Mouse (Mus musculus): Measurements from ENCODE around the gene Pcolce2. TPM values are rescaled to one million over a fixed set of nuclear protein-coding genes. Genes with fewer than 3 reads are reported as not detected.

Pcolce2 gene
- polyA plus RNA-seq, 1 experiment = 31.5 TPM

DNA sequence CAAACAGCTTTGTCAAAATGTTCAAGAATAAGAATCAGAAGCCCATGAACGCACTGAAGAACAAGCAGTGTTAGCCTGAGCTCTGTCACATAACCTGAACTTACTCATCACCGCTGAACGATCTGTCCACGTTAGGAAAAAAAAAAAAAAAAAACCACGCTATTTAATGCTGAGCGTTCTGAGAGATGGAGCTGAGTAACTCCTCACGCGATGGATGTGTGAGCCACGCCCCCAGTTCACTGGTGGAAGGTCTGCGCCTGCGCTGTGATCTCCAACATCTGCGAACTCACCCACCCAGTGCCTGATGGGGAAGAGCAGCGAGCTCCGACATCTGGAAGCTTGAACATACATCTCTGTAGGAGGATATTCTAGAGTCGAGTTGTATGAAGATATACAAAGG is 57.6 kb downstream of the Pcolce2 start:
- Histone ChIP-seq H3K4me1 (ENCODE audit: control insufficient read depth, insufficient read depth, low read length) (no peaks in the 10 kb centered on the region), H3K4me3 (replicated peaks; ENCODE audit: extremely low read depth, low read depth, low read length) (no peak overlapping the region)
- DNase-seq = no peak
- no peak for TF ChIP-seq CTCF (IDR thresholded peaks at IDR 0.05; ENCODE audit: insufficient read depth, low read length)
- TF ChIP-seq POLR2A (IDR thresholded peaks at IDR 0.05; ENCODE audit: borderline replicate concordance, extremely low read depth, low read depth, low read length) = no peak
- WGBS = 84% methylated on average over 15 of the region's 15 CpGs

DNA sequence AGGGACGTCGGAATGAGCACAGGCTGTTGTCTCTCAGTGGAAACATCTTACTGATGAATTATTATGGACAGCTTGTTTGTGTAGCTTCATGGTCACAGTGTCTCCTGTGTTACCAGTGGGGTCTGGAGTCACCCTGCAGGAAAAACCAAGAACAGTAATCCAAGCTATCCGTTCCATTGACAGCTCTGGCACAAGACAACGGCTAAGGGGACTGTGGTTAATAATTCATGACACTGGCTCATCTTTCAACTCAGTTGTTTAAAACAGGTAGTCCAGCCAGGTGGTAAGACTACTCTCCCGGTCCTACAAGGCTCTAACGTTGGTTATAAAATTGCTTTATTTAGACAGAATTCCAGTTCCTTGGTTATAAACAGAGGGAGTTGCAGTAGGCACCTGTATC is 59.2 kb downstream of the Pcolce2 start:
- Histone ChIP-seq H3K4me1 (ENCODE audit: control insufficient read depth, insufficient read depth, low read length) (no peaks in the 10 kb centered on the region), H3K4me3 (replicated peaks; ENCODE audit: extremely low read depth, low read depth, low read length) (no peak overlapping the region)
- WGBS = 61% methylated on average over 6 of the region's 6 CpGs
- DNase-seq = no peak
- TF ChIP-seq CTCF (IDR thresholded peaks at IDR 0.05; ENCODE audit: insufficient read depth, low read length) (no peak), POLR2A (IDR thresholded peaks at IDR 0.05; ENCODE audit: borderline replicate concordance, extremely low read depth, low read depth, low read length) (no peak)

DNA sequence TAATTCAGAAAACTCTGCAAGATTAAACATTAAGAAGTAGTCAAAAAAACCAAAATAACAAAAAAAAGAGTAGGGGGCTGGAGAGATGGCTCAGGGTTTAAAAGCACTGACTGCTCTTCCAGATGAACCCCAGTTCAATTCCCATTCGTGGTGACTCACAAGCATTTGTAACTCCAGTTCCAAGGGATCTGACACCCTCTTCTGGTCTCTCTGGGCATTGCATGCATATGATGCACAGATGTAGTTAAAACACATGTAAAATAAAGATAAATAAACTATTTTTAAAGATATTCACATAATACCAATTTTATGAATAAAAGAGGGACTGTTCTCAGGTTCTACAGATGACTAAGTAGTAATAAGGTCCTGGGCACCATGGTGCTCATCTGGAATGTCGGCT is 60.4 kb downstream of the Pcolce2 start:
- Histone ChIP-seq H3K4me3 (replicated peaks; ENCODE audit: extremely low read depth, low read depth, low read length) (no peak overlapping the region), H3K4me1 (ENCODE audit: control insufficient read depth, insufficient read depth, low read length) (no peaks in the 10 kb centered on the region)
- DNase-seq = no peak
- 49% methylated on average over 2 of the region's 2 CpGs for WGBS
- TF ChIP-seq POLR2A (IDR thresholded peaks at IDR 0.05; ENCODE audit: borderline replicate concordance, extremely low read depth, low read depth, low read length) (no peak), CTCF (IDR thresholded peaks at IDR 0.05; ENCODE audit: insufficient read depth, low read length) (no peak)

DNA sequence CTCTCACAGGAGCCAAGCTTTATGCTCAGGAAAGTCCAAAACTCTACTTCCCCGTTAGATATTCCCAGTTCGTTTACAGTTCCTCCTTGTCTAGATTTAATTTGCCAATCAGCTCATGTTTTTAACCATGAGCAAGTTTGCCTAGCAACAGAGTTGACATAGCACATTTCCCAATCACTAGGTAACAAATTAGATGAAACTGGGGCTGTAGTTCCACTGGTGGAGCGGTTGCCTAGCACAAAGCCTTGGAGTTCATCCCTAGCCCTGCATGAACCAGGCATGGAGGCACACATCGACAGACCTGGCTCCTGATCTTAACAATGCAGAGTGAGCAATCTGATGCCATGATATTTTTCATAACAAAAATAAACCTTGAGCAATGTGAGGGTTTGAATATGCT is 61.9 kb downstream of the Pcolce2 start:
- 54% methylated on average over 4 of the region's 4 CpGs for WGBS
- Histone ChIP-seq H3K4me1 (ENCODE audit: control insufficient read depth, insufficient read depth, low read length) (no peaks in the 10 kb centered on the region), H3K4me3 (replicated peaks; ENCODE audit: extremely low read depth, low read depth, low read length) (no peak overlapping the region)
- no peak for TF ChIP-seq CTCF (IDR thresholded peaks at IDR 0.05; ENCODE audit: insufficient read depth, low read length)
- TF ChIP-seq POLR2A (IDR thresholded peaks at IDR 0.05; ENCODE audit: borderline replicate concordance, extremely low read depth, low read depth, low read length) = no peak
- no peak for DNase-seq

DNA sequence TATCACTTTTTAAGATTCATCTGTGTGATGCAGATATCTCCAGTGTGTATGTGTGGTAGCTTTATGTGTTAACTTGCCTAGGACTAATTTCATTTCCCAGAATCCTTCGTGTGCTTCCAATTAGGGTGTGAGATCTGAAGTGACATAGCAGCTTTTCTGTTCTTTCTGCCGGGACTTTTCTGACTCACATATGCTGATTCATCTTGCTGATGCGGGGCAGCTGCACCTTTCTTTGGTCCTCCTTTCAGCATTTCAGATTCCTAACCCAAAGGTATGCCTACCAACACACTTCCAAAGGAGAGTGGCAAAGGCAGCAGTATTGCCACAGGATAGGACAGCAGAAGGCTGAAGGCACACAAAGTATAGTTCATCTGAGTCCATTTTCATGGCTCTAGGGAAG is 66.7 kb downstream of the Pcolce2 start:
- TF ChIP-seq CTCF (IDR thresholded peaks at IDR 0.05; ENCODE audit: insufficient read depth, low read length) (no peak), POLR2A (IDR thresholded peaks at IDR 0.05; ENCODE audit: borderline replicate concordance, extremely low read depth, low read depth, low read length) (no peak)
- Histone ChIP-seq H3K4me1 (ENCODE audit: control insufficient read depth, insufficient read depth, low read length) (no peaks in the 10 kb centered on the region), H3K4me3 (replicated peaks; ENCODE audit: extremely low read depth, low read depth, low read length) (no peak overlapping the region)
- 66% methylated on average over 3 of the region's 3 CpGs for WGBS
- no peak for DNase-seq

DNA sequence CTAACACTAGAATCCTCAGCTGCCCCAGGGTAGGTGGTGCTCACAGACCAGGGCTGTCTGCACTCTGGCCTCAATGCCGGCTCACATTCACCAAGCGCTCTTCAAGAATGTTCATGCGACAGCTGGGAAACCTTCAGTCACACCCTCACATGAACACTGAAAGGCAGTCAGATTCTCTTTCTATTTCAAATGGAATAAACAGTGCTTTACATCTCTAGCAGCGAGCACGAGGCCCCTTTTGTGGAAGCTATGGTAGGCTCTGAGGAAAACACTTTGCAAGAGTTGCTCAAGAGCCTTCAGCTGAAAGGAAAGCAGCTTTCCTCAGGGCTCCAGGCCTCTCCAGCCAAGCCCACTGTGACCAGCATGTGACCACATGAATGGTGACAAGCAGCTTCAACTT is 68.0 kb downstream of the Pcolce2 start:
- Histone ChIP-seq H3K4me1 (ENCODE audit: control insufficient read depth, insufficient read depth, low read length) (no peaks in the 10 kb centered on the region), H3K4me3 (replicated peaks; ENCODE audit: extremely low read depth, low read depth, low read length) (no peak overlapping the region)
- 61% methylated on average over 5 of the region's 5 CpGs for WGBS
- DNase-seq = peak; percentile 15
- TF ChIP-seq CTCF (IDR thresholded peaks at IDR 0.05; ENCODE audit: insufficient read depth, low read length) = no peak
- no peak for TF ChIP-seq POLR2A (IDR thresholded peaks at IDR 0.05; ENCODE audit: borderline replicate concordance, extremely low read depth, low read depth, low read length)

DNA sequence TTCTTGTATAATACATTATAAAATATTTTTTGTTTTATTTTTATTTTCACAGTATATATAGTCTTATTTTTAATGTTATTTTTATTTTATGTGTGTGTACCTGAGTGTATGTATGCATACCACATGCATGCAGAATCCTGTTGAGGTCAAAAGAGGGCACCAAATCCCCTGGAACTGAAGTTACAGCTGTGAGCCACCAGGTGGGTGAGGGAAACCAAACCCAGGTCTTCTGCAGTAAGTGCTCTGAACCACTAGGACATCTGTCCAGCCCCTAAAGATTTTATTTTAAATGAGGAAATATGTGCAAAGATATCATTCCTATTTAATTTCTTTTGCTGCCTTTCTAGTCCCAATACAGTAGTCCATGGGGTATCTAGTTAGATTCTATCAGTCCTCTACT is 71.5 kb downstream of the Pcolce2 start:
- H3K4me3 ChIP-seq (replicated peaks; ENCODE audit: extremely low read depth, low read depth, low read length) = no peak overlapping the region
- no peak for DNase-seq
- no peak for TF ChIP-seq CTCF (IDR thresholded peaks at IDR 0.05; ENCODE audit: insufficient read depth, low read length)
- TF ChIP-seq POLR2A (IDR thresholded peaks at IDR 0.05; ENCODE audit: borderline replicate concordance, extremely low read depth, low read depth, low read length) = no peak
- no peaks in the 10 kb centered on the region for H3K4me1 ChIP-seq (ENCODE audit: control insufficient read depth, insufficient read depth, low read length)

DNA sequence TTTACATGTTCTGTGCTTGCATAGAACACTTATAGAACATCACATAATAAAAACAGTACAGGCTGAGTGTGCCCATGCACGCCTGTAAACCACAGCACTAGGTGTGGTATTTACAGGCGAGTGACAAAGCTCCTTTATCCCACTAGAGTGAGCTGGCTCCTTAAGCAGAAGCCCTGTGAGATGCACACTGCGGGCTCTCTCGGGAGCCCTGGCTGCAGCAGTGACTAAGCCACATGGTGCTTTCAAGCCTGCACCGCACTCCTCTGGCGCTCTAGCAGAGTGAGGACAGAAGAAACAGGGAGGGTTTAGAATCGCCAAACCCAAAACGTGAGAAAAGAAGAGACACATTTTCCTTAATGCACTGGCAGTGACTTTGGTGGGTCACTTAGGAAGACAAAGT is 75.2 kb downstream of the Pcolce2 start:
- Histone ChIP-seq H3K4me3 (replicated peaks; ENCODE audit: extremely low read depth, low read depth, low read length) (no peak overlapping the region), H3K4me1 (ENCODE audit: control insufficient read depth, insufficient read depth, low read length) (no peaks in the 10 kb centered on the region)
- WGBS = 47% methylated on average over 8 of the region's 8 CpGs
- DNase-seq = no peak
- TF ChIP-seq CTCF (IDR thresholded peaks at IDR 0.05; ENCODE audit: insufficient read depth, low read length) (no peak), POLR2A (IDR thresholded peaks at IDR 0.05; ENCODE audit: borderline replicate concordance, extremely low read depth, low read depth, low read length) (no peak)

DNA sequence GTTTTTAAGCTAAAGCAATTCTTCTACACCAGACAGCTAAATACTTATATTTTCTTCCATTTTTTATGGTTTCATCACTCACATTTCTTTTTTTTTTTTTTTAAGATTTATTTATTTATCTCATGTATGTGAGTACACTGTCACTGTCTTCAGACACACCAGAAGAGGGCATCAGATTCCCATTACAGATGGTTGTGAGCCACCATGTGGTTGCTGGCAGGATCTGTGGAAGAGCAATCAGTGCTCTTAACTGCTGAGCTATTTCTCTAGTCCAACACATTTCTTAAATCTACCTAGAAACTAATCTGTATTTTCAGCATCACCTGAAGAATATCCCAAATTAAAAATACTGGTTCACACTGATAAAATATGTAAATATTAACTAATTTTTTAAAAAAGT is 98.8 kb downstream of the Pcolce2 start:
- H3K4me3 ChIP-seq (replicated peaks; ENCODE audit: extremely low read depth, low read depth, low read length) = no peak overlapping the region
- no peak for DNase-seq
- no peaks in the 10 kb centered on the region for H3K4me1 ChIP-seq (ENCODE audit: control insufficient read depth, insufficient read depth, low read length)
- no peak for TF ChIP-seq POLR2A (IDR thresholded peaks at IDR 0.05; ENCODE audit: borderline replicate concordance, extremely low read depth, low read depth, low read length)
- no peak for TF ChIP-seq CTCF (IDR thresholded peaks at IDR 0.05; ENCODE audit: insufficient read depth, low read length)

DNA sequence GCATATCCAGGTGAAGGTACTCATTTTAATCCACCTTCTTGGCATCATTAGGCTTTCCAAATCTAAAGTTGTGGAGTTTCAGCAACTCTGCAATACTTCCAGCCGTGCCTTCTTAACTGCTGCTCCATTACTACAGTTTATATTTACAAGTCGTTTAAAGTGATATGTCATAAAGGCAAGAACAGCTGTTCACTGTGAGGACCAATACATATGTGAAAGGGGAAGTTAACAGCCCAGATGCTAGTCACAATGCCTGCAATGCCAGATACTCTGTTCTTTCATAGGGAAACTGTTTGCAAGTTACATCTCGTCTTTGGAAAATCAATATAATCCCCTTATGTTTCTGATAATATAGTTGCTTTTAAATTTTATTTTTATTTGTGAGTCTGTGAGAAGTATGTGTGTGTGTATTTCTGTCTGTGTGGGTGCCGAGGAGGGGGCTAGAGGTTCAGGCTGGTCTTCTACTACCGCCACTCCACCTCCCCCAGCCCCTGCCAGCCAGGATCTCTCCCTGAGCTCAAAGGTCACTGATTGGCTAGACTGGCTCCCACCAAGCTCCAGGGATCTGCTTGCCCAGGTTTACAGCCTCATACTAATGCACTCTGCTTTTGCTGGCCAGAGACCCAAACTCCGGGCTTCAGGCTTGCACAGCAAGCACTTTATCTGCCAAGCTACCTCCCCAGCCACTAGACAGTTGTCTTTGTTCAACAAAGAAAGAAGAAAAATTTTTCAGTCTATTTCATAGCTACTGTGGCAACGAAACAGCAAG is 107.6 kb downstream of the Pcolce2 start:
- Histone ChIP-seq H3K4me3 (replicated peaks; ENCODE audit: extremely low read depth, low read depth, low read length) (no peak overlapping the region), H3K4me1 (ENCODE audit: control insufficient read depth, insufficient read depth, low read length) (no peaks in the 10 kb centered on the region; the same call in 1 of the 2 replicates)
- WGBS = 63% methylated on average over 7 of the region's 7 CpGs
- no peak for DNase-seq
- TF ChIP-seq CTCF (IDR thresholded peaks at IDR 0.05; ENCODE audit: insufficient read depth, low read length) = no peak
- no peak for TF ChIP-seq POLR2A (IDR thresholded peaks at IDR 0.05; ENCODE audit: borderline replicate concordance, extremely low read depth, low read depth, low read length)

Data from lung, adult 2 months (tissue).